Mouse (Mus musculus) kidney, postnatal 0 days (tissue): ENCODE data around the gene Mael. TPM values are rescaled to one million over a fixed set of nuclear protein-coding genes. Genes with fewer than 3 reads are reported as not detected.

Experiments
- ATAC-seq: fragments of 200-750 bp; cut with Nextera tagmentation; replicated peaks from 2 replicates; pipeline ENCODE4 v1.8.0; 2017; ENCODE audit warnings: low read depth, moderate number of reproducible peaks, moderate TSS enrichment, moderate library complexity; ENCODE audit not compliant: low FRiP score
- DNase-seq: peaks from one replicate; pipeline ENCODE4 v3.0.0-alpha.2; 2016; ENCODE audit warnings: low spot score
- H3K27ac ChIP-seq: fragments of 300-500 bp; sonication (generic); 2 replicates; pipeline ENCODE4 v1.5.1; 2014; ENCODE audit warnings: mild to moderate bottlenecking
- H3K27me3 ChIP-seq: fragments of 300-500 bp; sonication (generic); 2 replicates; pipeline ENCODE4 v1.6.1; 2014; ENCODE audit warnings: low read length, mixed read lengths; ENCODE audit not compliant: insufficient read depth
- H3K36me3 ChIP-seq: fragments of 300-500 bp; sonication (generic); 2 replicates; pipeline ENCODE4 v1.6.1; 2014; ENCODE audit warnings: low read length, mixed read lengths; ENCODE audit not compliant: insufficient read depth
- H3K4me1 ChIP-seq: fragments of 300-500 bp; sonication (generic); replicated peaks from 2 replicates; pipeline ENCODE4 v1.6.1; 2014; ENCODE audit warnings: antibody characterized with exemption, low read length, mixed read lengths; ENCODE audit not compliant: insufficient read depth
- H3K4me2 ChIP-seq: fragments of 300-500 bp; sonication (generic); 2 replicates; pipeline ENCODE4 v1.6.1; 2014; ENCODE audit warnings: mild to moderate bottlenecking, low read length, moderate library complexity, mixed read lengths
- H3K4me3 ChIP-seq: fragments of 300-500 bp; sonication (generic); replicated peaks from 2 replicates; pipeline ENCODE4 v1.5.1; 2014; ENCODE audit warnings: low read depth, low read length
- H3K9ac ChIP-seq: fragments of 300-500 bp; sonication (generic); 2 replicates; pipeline ENCODE4 v1.6.1; 2014; ENCODE audit warnings: low read depth, low read length
- H3K9me3 ChIP-seq: fragments of 300-500 bp; sonication (generic); replicated peaks from 2 replicates; pipeline ENCODE4 v1.6.1; 2016; ENCODE audit warnings: low read length, inconsistent platforms, mixed read lengths
- CTCF ChIP-seq: IDR thresholded peaks from 2 replicates; pipeline ENCODE4 v1.5.1; 2016; ENCODE audit warnings: antibody characterized with exemption, low read depth, mild to moderate bottlenecking, moderate library complexity
- WGBS: fragments of 180-500 bp; shearing (Covaris S2); extraction: QIAGEN DNeasy Blood & Tissue Kit; methylation state at CpG from one replicate; pipeline ENCODE4 v1.1.7; 2014; 5-methylcytosine and 5-hydroxymethylcytosine counted together
- polyA plus RNA-seq: library from polyadenylated mRNA; unstranded; fragments of >200 nt; fragmentation: Nextera tagmentation; extraction: Ambion mirVana; gene quantifications from 2 replicates; pipeline ENCODE4 v1.2.1, GENCODE M21; 2015

Mael gene
- polyA plus RNA-seq, 1 experiment from 2014 or later: not detected

GRCm38 (mm10) chr1:166253898-166254894 is 15.6 kb upstream of the Mael start, which contains the start of gene Ildr2:
TSS of gene Ildr2 (plus strand) at chr1:166254139.
- WGBS: under 1% methylated on average over 69 of the region's 72 CpGs
- no peak; the same call in 1 of the 2 replicates for TF ChIP-seq CTCF
- DNase-seq (peak; percentile 56), ATAC-seq (peak; percentile 79)
- H3K27me3 ChIP-seq: no peaks in the 10 kb centered on the region
- peak within 1 kb of the TSS; percentile 19; the same call in 1 of the 2 replicates for H3K27ac ChIP-seq
- no peaks in the 10 kb centered on the region for H3K9me3 ChIP-seq
- peak within 1 kb of the TSS; percentile 57 for H3K9ac ChIP-seq
- H3K4me1 ChIP-seq: 0 out of 2 replicates have a peak, but pooled peaks cover 4% of the 10 kb centered on the region
- peak within 1 kb of the TSS; percentile 90 for H3K4me2 ChIP-seq
- H3K4me3 ChIP-seq: peak within 1 kb of the TSS; percentile 41
- H3K36me3 ChIP-seq: no peaks in the 10 kb centered on the region

- Histone ChIP-seq H3K27me3 (no peaks in the 10 kb centered on the region), H3K36me3 (no peaks in the 10 kb centered on the region), H3K27ac (no peak overlapping the region), H3K4me2 (no peak overlapping the region), H3K4me1 (no peaks in the 10 kb centered on the region), H3K9me3 (no peaks in the 10 kb centered on the region), H3K9ac (no peak overlapping the region), H3K4me3 (no peak overlapping the region)
- no peak for ATAC-seq
- TF ChIP-seq CTCF: no peak
- no peak for DNase-seq
- 70% methylated on average over 6 of the region's 6 CpGs for WGBS
Observed at GRCm38 (mm10) chr1:166244285-166244684, 5.7 kb upstream of the Mael start.

- H3K4me2 ChIP-seq: no peak overlapping the region
- H3K36me3 ChIP-seq: no peaks in the 10 kb centered on the region
- no peaks in the 10 kb centered on the region for H3K27me3 ChIP-seq
- peak; percentile 62 for TF ChIP-seq CTCF
- no peaks in the 10 kb centered on the region for H3K9me3 ChIP-seq
- H3K9ac ChIP-seq: no peak overlapping the region
- H3K4me3 ChIP-seq: no peak overlapping the region
- ATAC-seq: no peak
- no peaks in the 10 kb centered on the region for H3K4me1 ChIP-seq
- H3K27ac ChIP-seq: no peak overlapping the region
- no peak for DNase-seq
- 86% methylated on average over 4 of the region's 4 CpGs for WGBS
Observed at GRCm38 (mm10) chr1:166214181-166214580, 24.4 kb downstream of the Mael start.

GRCm38 (mm10) chr1:166209371-166209770 is 29.2 kb downstream of the Mael start:
- Histone ChIP-seq H3K36me3 (no peaks in the 10 kb centered on the region), H3K9me3 (no peaks in the 10 kb centered on the region), H3K27me3 (no peaks in the 10 kb centered on the region), H3K9ac (no peak overlapping the region), H3K27ac (no peak overlapping the region), H3K4me2 (no peak overlapping the region), H3K4me3 (no peak overlapping the region), H3K4me1 (no peaks in the 10 kb centered on the region)
- no peak for DNase-seq
- no peak for ATAC-seq
- no peak for TF ChIP-seq CTCF
- WGBS: 89% methylated on average over 6 of the region's 6 CpGs

- Histone ChIP-seq H3K36me3 (no peaks in the 10 kb centered on the region), H3K4me1 (no peaks in the 10 kb centered on the region), H3K27me3 (no peaks in the 10 kb centered on the region), H3K4me3 (no peak overlapping the region), H3K27ac (no peak overlapping the region), H3K4me2 (no peak overlapping the region), H3K9me3 (no peaks in the 10 kb centered on the region), H3K9ac (no peak overlapping the region)
- no peak for TF ChIP-seq CTCF
- 38% methylated on average over 3 of the region's 3 CpGs for WGBS
- DNase-seq (no peak), ATAC-seq (no peak)
Observed at GRCm38 (mm10) chr1:166205159-166205558, 33.4 kb downstream of the Mael start.

GRCm38 (mm10) chr1:166204171-166204570 is 34.4 kb downstream of the Mael start:
- Histone ChIP-seq H3K27ac (no peak overlapping the region), H3K4me3 (no peak overlapping the region), H3K27me3 (no peaks in the 10 kb centered on the region), H3K4me1 (no peaks in the 10 kb centered on the region), H3K36me3 (no peaks in the 10 kb centered on the region), H3K9me3 (no peaks in the 10 kb centered on the region), H3K9ac (no peak overlapping the region), H3K4me2 (no peak overlapping the region)
- TF ChIP-seq CTCF: no peak
- ATAC-seq (no peak), DNase-seq (no peak)
- 36% methylated on average over 5 of the region's 5 CpGs for WGBS
